Mouse (Mus musculus) neural tube, embryonic 12.5 days (tissue): ENCODE data around the gene Elmod2. TPM values are rescaled to one million over a fixed set of nuclear protein-coding genes. Genes with fewer than 3 reads are reported as not detected.
"Not testable (repeated sequence)": the region's sequence is repeated elsewhere in the genome, so short reads cannot be mapped to it uniquely, and the experiment has no call there.

ENCODE experiments used
- ATAC-seq: fragments of 200-750 bp; cut with Nextera tagmentation; 2 replicates; pipeline ENCODE4 v1.8.0; 2017; ENCODE audit warnings: low read depth, mild to moderate bottlenecking, moderate TSS enrichment, moderate library complexity; ENCODE audit not compliant: low FRiP score
- H3K27ac ChIP-seq: fragments of 300-500 bp; sonication (generic); 2 replicates; pipeline ENCODE4 v1.5.1; 2016
- H3K27me3 ChIP-seq: fragments of 300-500 bp; sonication (generic); replicated peaks from 2 replicates; pipeline ENCODE4 v1.6.1; 2016; ENCODE audit warnings: mild to moderate bottlenecking
- H3K36me3 ChIP-seq: fragments of 300-500 bp; sonication (generic); 2 replicates; pipeline ENCODE4 v1.6.1; 2016; ENCODE audit warnings: mild to moderate bottlenecking
- H3K4me1 ChIP-seq: fragments of 300-500 bp; sonication (generic); 2 replicates; pipeline ENCODE4 v1.6.1; 2016
- H3K4me2 ChIP-seq: fragments of 300-500 bp; sonication (generic); replicated peaks from 2 replicates; pipeline ENCODE4 v1.6.1; 2016; ENCODE audit warnings: mild to moderate bottlenecking
- H3K4me3 ChIP-seq: fragments of 300-500 bp; sonication (generic); 2 replicates; pipeline ENCODE4 v1.5.1; 2016
- H3K9ac ChIP-seq: fragments of 300-500 bp; sonication (generic); 2 replicates; pipeline ENCODE4 v1.6.1; 2016; ENCODE audit warnings: mild to moderate bottlenecking
- H3K9me3 ChIP-seq: fragments of 300-500 bp; sonication (generic); 2 replicates; pipeline ENCODE4 v1.6.1; 2016; ENCODE audit warnings: mild to moderate bottlenecking
- WGBS: fragments of 180-500 bp; shearing (Covaris S2); methylation state at CpG from one replicate; pipeline ENCODE4 v1.1.7; 2016; 5-methylcytosine and 5-hydroxymethylcytosine counted together
- polyA plus RNA-seq: library from polyadenylated mRNA; unstranded; fragments of >200 nt; fragmentation: Nextera tagmentation; extraction: Ambion mirVana; gene quantifications from 2 replicates; pipeline ENCODE4 v1.2.1, GENCODE M21; 2016

Elmod2 gene
- polyA plus RNA-seq, 1 experiment from 2014 or later = 24.4 TPM

DNA sequence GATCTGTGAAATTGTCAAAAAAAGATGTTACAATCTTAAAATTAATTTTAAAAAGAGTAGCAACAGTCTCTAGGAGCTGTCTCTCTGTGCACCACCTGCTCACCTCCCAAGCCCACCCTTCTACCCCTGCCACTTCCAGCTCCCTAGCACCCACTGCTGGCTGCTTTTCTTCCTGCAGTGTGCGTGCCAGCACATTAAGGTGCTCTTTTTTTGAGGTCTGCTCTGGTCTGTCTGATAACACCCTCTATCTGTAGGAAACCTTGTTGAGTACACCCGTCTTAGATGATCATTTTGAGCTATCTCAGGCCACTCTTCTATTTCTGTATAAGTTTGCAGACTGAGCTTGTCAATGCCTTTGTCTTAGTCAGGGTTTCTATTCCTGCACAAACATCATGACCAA is 9.2 kb downstream of the Elmod2 start:
- peaks cover 36% of the 10 kb centered on the region for H3K36me3 ChIP-seq
- no peak overlapping the region for H3K27ac ChIP-seq
- no peak overlapping the region for H3K4me3 ChIP-seq
- WGBS = 79% methylated on average over 2 of the region's 2 CpGs
- ATAC-seq = no peak
- H3K9me3 ChIP-seq = no peaks in the 10 kb centered on the region
- no peaks in the 10 kb centered on the region for H3K27me3 ChIP-seq
- no peak overlapping the region for H3K4me2 ChIP-seq
- no peaks in the 10 kb centered on the region for H3K4me1 ChIP-seq
- H3K9ac ChIP-seq = no peak overlapping the region

- Histone ChIP-seq H3K9me3 (no peaks in the 10 kb centered on the region), H3K4me2 (no peak overlapping the region), H3K27ac (no peak overlapping the region), H3K9ac (no peak overlapping the region), H3K4me3 (no peak overlapping the region), H3K36me3 (peaks cover 31% of the 10 kb centered on the region), H3K4me1 (no peaks in the 10 kb centered on the region), H3K27me3 (no peaks in the 10 kb centered on the region)
- WGBS = 93% methylated on average over 6 of the region's 6 CpGs
- ATAC-seq = no peak
Observed at GRCm38 (mm10) chr8:83322374-83322773, 9.9 kb downstream of the Elmod2 start.

- peaks cover 47% of the 10 kb centered on the region for H3K36me3 ChIP-seq
- no peaks in the 10 kb centered on the region for H3K9me3 ChIP-seq
- no peak overlapping the region for H3K9ac ChIP-seq
- 78% methylated on average over 3 of the region's 3 CpGs for WGBS
- H3K4me3 ChIP-seq = no peak overlapping the region
- H3K4me2 ChIP-seq = no peak overlapping the region
- no peak overlapping the region for H3K27ac ChIP-seq
- no peaks in the 10 kb centered on the region for H3K27me3 ChIP-seq
- no peaks in the 10 kb centered on the region for H3K4me1 ChIP-seq
- no peak for ATAC-seq
Observed at GRCm38 (mm10) chr8:83320543-83320942, 11.7 kb downstream of the Elmod2 start.

GRCm38 (mm10) chr8:83315691-83316090 is 16.6 kb downstream of the Elmod2 start:
- no peak for ATAC-seq
- Histone ChIP-seq H3K4me1 (no peaks in the 10 kb centered on the region), H3K4me3 (no peak overlapping the region), H3K27me3 (no peaks in the 10 kb centered on the region), H3K9me3 (no peaks in the 10 kb centered on the region), H3K4me2 (no peak overlapping the region), H3K9ac (no peak overlapping the region), H3K27ac (no peak overlapping the region), H3K36me3 (peaks cover 42% of the 10 kb centered on the region)
- WGBS = 84% methylated on average over 2 of the region's 2 CpGs

DNA sequence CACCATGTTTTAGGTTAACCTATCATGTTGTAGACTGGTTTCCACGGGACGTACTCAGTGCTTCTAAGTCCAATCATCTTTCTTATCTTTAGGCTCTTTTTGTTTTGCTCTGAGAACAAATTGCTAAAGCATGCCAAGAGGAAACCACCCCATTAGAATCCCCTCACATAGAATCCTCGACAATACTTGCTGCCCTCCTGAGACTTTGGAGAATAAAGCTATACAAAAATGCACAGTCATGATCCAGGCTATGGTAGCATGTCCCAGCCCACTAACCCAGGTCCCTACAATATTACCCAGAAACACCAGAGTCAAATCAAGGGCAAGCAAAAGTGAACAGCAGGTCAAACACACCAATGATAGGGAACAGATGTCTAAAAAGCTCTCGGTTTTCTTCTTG is 17.2 kb downstream of the Elmod2 start:
- H3K36me3 ChIP-seq = peaks cover 37% of the 10 kb centered on the region
- ATAC-seq, H3K9me3 ChIP-seq, H3K9ac ChIP-seq, H3K4me2 ChIP-seq, H3K27ac ChIP-seq, H3K4me1 ChIP-seq, H3K27me3 ChIP-seq, H3K4me3 ChIP-seq: not testable (repeated sequence)
- WGBS = 89% methylated on average over 4 of the region's 4 CpGs

GRCm38 (mm10) chr8:83309836-83310235 is 22.4 kb downstream of the Elmod2 start:
- 93% methylated on average over 6 of the region's 6 CpGs for WGBS
- H3K4me2 ChIP-seq = no peak overlapping the region

DNA sequence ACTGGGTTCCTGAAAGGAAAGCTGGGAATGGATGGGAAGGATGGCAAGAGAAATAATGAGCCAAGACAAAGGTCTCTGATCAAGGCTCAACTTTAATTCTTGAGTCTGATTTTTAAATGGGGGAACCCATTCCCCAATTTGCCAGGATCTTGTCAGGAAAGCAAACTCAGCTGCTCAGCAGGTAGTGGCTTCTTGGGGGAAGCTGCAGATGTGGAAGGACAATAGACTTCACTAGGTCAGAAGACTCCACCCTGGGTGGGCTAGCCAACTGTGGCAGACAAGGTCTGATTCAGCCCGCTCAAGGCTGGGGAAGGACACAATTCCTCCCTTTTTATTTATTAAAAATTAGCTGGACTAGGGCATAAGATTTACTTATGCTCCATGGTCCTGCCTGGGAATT is 27.3 kb downstream of the Elmod2 start:
- Histone ChIP-seq H3K27me3 (no peaks in the 10 kb centered on the region), H3K27ac (no peak overlapping the region), H3K9me3 (no peaks in the 10 kb centered on the region), H3K4me1 (no peaks in the 10 kb centered on the region), H3K4me2 (no peak overlapping the region), H3K36me3 (no peaks in the 10 kb centered on the region), H3K9ac (no peak overlapping the region), H3K4me3 (no peak overlapping the region)
- 90% methylated on average over 1 of the region's 1 CpGs for WGBS
- no peak for ATAC-seq

More at GRCm38 (mm10) chr8:83309836-83310235, 22.4 kb downstream of the Elmod2 start:
- Histone ChIP-seq H3K4me3 (no peak overlapping the region), H3K36me3 (peaks cover 9% of the 10 kb centered on the region; the same call in 1 of the 2 replicates), H3K9ac (no peak overlapping the region), H3K9me3 (no peaks in the 10 kb centered on the region), H3K4me1 (no peaks in the 10 kb centered on the region), H3K27me3 (no peaks in the 10 kb centered on the region), H3K27ac (no peak overlapping the region)
- ATAC-seq = no peak

- Histone ChIP-seq H3K36me3 (no peaks in the 10 kb centered on the region), H3K27me3 (no peaks in the 10 kb centered on the region), H3K9ac (no peak overlapping the region), H3K4me3 (no peak overlapping the region), H3K4me2 (no peak overlapping the region), H3K4me1 (no peaks in the 10 kb centered on the region), H3K27ac (no peak overlapping the region), H3K9me3 (no peaks in the 10 kb centered on the region)
- 70% methylated on average over 1 of the region's 1 CpGs for WGBS
- no peak for ATAC-seq
Observed at GRCm38 (mm10) chr8:83300135-83300534, 32.2 kb downstream of the Elmod2 start.

- Histone ChIP-seq H3K27me3 (no peaks in the 10 kb centered on the region), H3K4me2 (no peak overlapping the region), H3K36me3 (no peaks in the 10 kb centered on the region), H3K27ac (no peak overlapping the region), H3K4me3 (no peak overlapping the region), H3K9ac (no peak overlapping the region), H3K9me3 (no peaks in the 10 kb centered on the region), H3K4me1 (no peaks in the 10 kb centered on the region)
- WGBS = 81% methylated on average over 4 of the region's 4 CpGs
- no peak for ATAC-seq
Observed at GRCm38 (mm10) chr8:83297375-83297774, 34.9 kb downstream of the Elmod2 start.

GRCm38 (mm10) chr8:83290176-83290575 is 42.1 kb downstream of the Elmod2 start, which contains the start of gene Ucp1:
Gene Ucp1 (plus strand): TSS chr8:83290352.
- 5% methylated on average over 20 of the region's 20 CpGs for WGBS
- peaks cover 15% of the 10 kb centered on the region for H3K27me3 ChIP-seq
- H3K9me3 ChIP-seq = no peaks in the 10 kb centered on the region
- H3K4me1 ChIP-seq = peaks cover 7% of the 10 kb centered on the region
- no peak within 1 kb of the TSS for H3K9ac ChIP-seq
- no peaks in the 10 kb centered on the region for H3K36me3 ChIP-seq
- H3K27ac ChIP-seq = no peak within 1 kb of the TSS
- ATAC-seq = no peak
- H3K4me3 ChIP-seq = no peak within 1 kb of the TSS
- H3K4me2 ChIP-seq = peak within 1 kb of the TSS; percentile 45

- Histone ChIP-seq H3K27me3 (peaks cover 10% of the 10 kb centered on the region), H3K4me2 (no peak overlapping the region), H3K9me3 (no peaks in the 10 kb centered on the region), H3K36me3 (no peaks in the 10 kb centered on the region), H3K4me1 (peaks cover 7% of the 10 kb centered on the region), H3K4me3 (no peak overlapping the region), H3K9ac (no peak overlapping the region), H3K27ac (no peak overlapping the region)
- ATAC-seq = no peak
- 86% methylated on average over 8 of the region's 8 CpGs for WGBS
Observed at GRCm38 (mm10) chr8:83285391-83285790, 46.9 kb downstream of the Elmod2 start.

- peaks cover under 1% of the 10 kb centered on the region; the same call in 1 of the 2 replicates for H3K36me3 ChIP-seq
- no peaks in the 10 kb centered on the region for H3K4me1 ChIP-seq
- no peak overlapping the region for H3K9ac ChIP-seq
- H3K27ac ChIP-seq = no peak overlapping the region
- H3K27me3 ChIP-seq = no peaks in the 10 kb centered on the region
- no peak overlapping the region for H3K4me3 ChIP-seq
- no peaks in the 10 kb centered on the region for H3K9me3 ChIP-seq
- 87% methylated on average over 6 of the region's 6 CpGs for WGBS
- H3K4me2 ChIP-seq = no peak overlapping the region
- no peak for ATAC-seq
Observed at GRCm38 (mm10) chr8:83278431-83278830, 53.9 kb downstream of the Elmod2 start.

DNA sequence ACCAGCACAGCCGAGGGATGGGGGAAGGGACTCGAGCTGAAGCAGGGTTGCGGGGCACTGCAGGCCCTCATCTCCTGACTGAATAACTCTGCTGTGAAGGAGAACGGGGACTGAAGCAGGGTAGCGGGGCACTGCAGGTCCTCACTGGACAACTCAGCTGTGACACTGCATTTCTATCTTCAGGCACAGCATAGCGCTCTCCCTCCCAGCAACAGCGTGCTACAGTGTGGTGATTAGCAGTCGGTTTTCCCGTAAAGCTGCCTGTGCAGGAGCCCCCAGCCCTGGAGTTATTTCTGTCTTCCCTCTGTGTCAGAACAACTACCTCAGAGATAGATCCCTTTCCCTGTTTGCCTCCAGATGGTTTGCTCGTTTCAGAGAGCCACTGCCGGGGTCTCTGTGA is 57.8 kb downstream of the Elmod2 start:
- no peaks in the 10 kb centered on the region for H3K27me3 ChIP-seq
- no peak overlapping the region for H3K9ac ChIP-seq
- peaks cover 21% of the 10 kb centered on the region for H3K36me3 ChIP-seq
- WGBS = 67% methylated on average over 11 of the region's 11 CpGs
- no peaks in the 10 kb centered on the region for H3K4me1 ChIP-seq
- no peak for ATAC-seq
- no peak overlapping the region for H3K4me3 ChIP-seq
- no peaks in the 10 kb centered on the region for H3K9me3 ChIP-seq
- no peak overlapping the region for H3K27ac ChIP-seq
- no peak overlapping the region for H3K4me2 ChIP-seq
